Mouse (Mus musculus) heart, postnatal 0 days (tissue): ENCODE results near the gene Vwf.

Experiments
- CTCF ChIP-seq: IDR thresholded peaks from 2 replicates; pipeline ENCODE4 v1.5.1; 2016; ENCODE audit warnings: antibody characterized with exemption, control low read depth, low read depth
- EP300 ChIP-seq: IDR thresholded peaks from 2 replicates; pipeline ENCODE4 v1.6.1; 2016; ENCODE audit warnings: antibody characterized with exemption, low read depth

GRCm38 (mm10) chr6:125550172-125550571, 3.6 kb downstream of the Vwf start:
- TF ChIP-seq CTCF (no peak), EP300 (no peak)
